Mouse (Mus musculus): ENCODE data around the gene Tex44.

DNA sequence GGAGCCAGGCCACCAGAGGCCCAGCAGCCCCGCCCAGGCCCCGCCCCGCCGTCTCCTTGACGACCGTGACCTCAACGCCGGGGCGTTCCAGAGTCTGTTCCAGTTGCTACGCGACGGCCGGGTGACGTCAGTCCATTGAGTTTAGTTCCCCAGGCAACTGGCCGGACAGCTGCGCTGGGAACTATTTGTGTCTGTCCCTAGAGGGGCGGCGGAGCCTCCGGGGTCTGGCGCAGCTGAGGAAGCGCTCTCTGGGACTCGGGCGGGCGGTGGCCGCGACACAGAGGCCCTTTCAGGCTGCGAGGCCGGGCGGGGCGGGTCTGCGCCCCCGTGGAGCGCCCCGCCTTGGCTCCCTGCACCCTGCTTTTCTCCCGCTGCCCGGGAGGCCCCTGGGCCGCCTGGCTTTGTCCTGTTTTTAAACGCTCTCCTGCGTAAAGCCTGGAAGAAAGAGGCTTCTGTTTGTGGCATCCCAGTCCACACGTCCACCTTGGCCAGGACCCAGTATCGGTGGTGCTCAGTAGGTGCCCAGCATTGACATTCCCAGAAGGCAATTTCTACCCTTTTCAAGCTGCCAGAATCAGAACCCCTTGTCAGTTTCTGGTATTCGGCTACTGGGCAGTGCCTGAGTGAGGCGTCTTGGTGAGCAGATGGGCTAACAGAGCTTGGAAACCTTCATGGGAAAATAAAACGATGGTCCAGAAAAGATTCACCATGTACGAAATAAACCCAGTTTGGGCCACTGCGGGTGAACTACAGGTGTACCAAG, 8.5 kb downstream of the Tex44 start:
- TF ChIP-seq EP300 (IDR thresholded peaks at IDR 0.05; ENCODE audit: low read depth), result no peak
- no peak for TF ChIP-seq CTCF (IDR thresholded peaks at IDR 0.05; ENCODE audit: low read depth)
